ENCODE assay signal across 11 mouse cellular contexts in the genomic region with DNA sequence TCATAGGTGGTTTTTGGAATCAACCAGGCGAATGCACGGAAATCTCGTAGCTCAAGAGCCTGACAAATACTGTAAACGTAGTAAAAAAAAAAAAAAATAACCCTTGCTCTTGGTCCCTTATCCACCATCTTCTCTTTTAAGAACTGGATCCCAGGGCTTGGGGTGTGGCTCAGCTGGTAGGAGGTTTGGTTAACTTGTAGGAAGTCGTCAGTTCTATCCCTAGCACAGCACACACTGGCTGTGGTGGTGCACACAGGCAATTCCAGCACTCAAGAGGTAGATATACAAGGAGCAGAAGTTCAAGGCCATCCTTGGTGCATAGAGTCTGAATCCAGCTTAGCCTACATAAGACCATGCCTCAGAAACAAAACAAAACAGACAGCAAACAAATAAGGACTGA. TPM values are rescaled to one million over a fixed set of nuclear protein-coding genes. Genes with fewer than 3 reads are reported as not detected.
DNase-seq lines count a peak whose midpoint lies in the region; ATAC-seq and TF ChIP-seq lines count a peak whose summit lies in the region.
"Had no signal": no experiment of that assay in that cellular context is flagged by ENCODE, and none has a peak within 500 bp of the region (broad histone marks: within the 10 kb centered on the region; RNA-seq: fewer than 3 reads in every experiment).

No protein-coding gene starts in this region.

- DNase-seq in gastrocnemius, adult 2 months: no peak
- DNase-seq in gastrocnemius, adult 18-20 months (ENCODE audit: low spot score): no peak
- DNase-seq in lung, postnatal 25 days (ENCODE audit: low spot score): no peak
- no peak for DNase-seq in midbrain, embryonic 10.5 days (ENCODE audit: low spot score)
- no peak for DNase-seq in cerebellum, postnatal 25 days
- DNase-seq: cerebellum, adult 8-10 months; kidney, adult 8-10 months had no signal

- no peak for ATAC-seq in lung, embryonic 16.5 days (ENCODE audit: low read depth)
- peak; percentile 32; the same call in 1 of the 2 replicates for ATAC-seq in heart, embryonic 16.5 days (replicated peaks; ENCODE audit: extremely low read depth, insufficient read depth, low FRiP score)
- peak; percentile 34 for ATAC-seq in megakaryocyte progenitor cell, adult 5-6 weeks (replicated peaks; ENCODE audit: poor library complexity)
- ATAC-seq: forebrain, embryonic 13.5 days had no signal

- H3K27me3 ChIP-seq in lung, embryonic 16.5 days (ENCODE audit: control insufficient read depth, insufficient read depth, low read depth, low read length): no peaks in the 10 kb centered on the region
- no peaks in the 10 kb centered on the region for H3K27me3 ChIP-seq in heart, embryonic 16.5 days (ENCODE audit: control insufficient read depth, insufficient read depth, low read length)
- H3K27me3 ChIP-seq in midbrain, embryonic 10.5 days (ENCODE audit: low read depth, poor library complexity, severe bottlenecking): no peaks in the 10 kb centered on the region
- H3K27me3 ChIP-seq: forebrain, embryonic 13.5 days had no signal

- no peak for TF ChIP-seq CTCF in gastrocnemius, adult 2 months (IDR thresholded peaks at IDR 0.05)

- peaks cover 14% of the 10 kb centered on the region; the same call in 1 of the 2 replicates for H3K4me1 ChIP-seq in lung, embryonic 16.5 days (replicated peaks; ENCODE audit: control insufficient read depth, insufficient read depth, low read length)
- peaks cover 12% of the 10 kb centered on the region for H3K4me1 ChIP-seq in heart, embryonic 16.5 days (ENCODE audit: control insufficient read depth, insufficient read depth, low read length)
- peaks cover 11% of the 10 kb centered on the region; the same call in 1 of the 2 replicates for H3K4me1 ChIP-seq in midbrain, embryonic 10.5 days

- H3K4me2 ChIP-seq in lung, embryonic 16.5 days (ENCODE audit: low read depth, low read length): 0 out of 2 replicates have a peak overlapping the region, but pooled peaks have one; percentile 5
- H3K4me2 ChIP-seq in heart, embryonic 16.5 days (ENCODE audit: low read depth, low read length): peak overlapping the region; percentile 54; the same call in 1 of the 2 replicates
- H3K4me2 ChIP-seq: forebrain, embryonic 13.5 days had no signal

- H3K4me3 ChIP-seq in gastrocnemius, adult 2 months: no peak overlapping the region
- H3K4me3 ChIP-seq in lung, embryonic 16.5 days (ENCODE audit: low read length): no peak overlapping the region
- H3K4me3 ChIP-seq in heart, embryonic 16.5 days (ENCODE audit: low read length): no peak overlapping the region
- H3K4me3 ChIP-seq in midbrain, embryonic 10.5 days: no peak overlapping the region
- H3K4me3 ChIP-seq: forebrain, embryonic 13.5 days had no signal

- peak overlapping the region; percentile 72 for H3K27ac ChIP-seq in gastrocnemius, adult 2 months
- peak overlapping the region; percentile 50 for H3K27ac ChIP-seq in lung, embryonic 16.5 days (ENCODE audit: low read length)
- H3K27ac ChIP-seq in heart, embryonic 16.5 days (ENCODE audit: low read length): peak overlapping the region; percentile 73
- H3K27ac ChIP-seq in midbrain, embryonic 10.5 days (replicated peaks): no peak overlapping the region
- H3K27ac ChIP-seq: forebrain, embryonic 13.5 days had no signal

- H3K36me3 ChIP-seq in lung, embryonic 16.5 days (ENCODE audit: control insufficient read depth, insufficient read depth, low read length): no peaks in the 10 kb centered on the region
- no peaks in the 10 kb centered on the region for H3K36me3 ChIP-seq in heart, embryonic 16.5 days (ENCODE audit: control insufficient read depth, insufficient read depth)
- no peaks in the 10 kb centered on the region for H3K36me3 ChIP-seq in midbrain, embryonic 10.5 days

- H3K9me3 ChIP-seq in lung, embryonic 16.5 days (ENCODE audit: control insufficient read depth, low read length): no peaks in the 10 kb centered on the region
- H3K9me3 ChIP-seq in heart, embryonic 16.5 days (replicated peaks; ENCODE audit: control insufficient read depth, low read length): no peaks in the 10 kb centered on the region
- no peaks in the 10 kb centered on the region for H3K9me3 ChIP-seq in midbrain, embryonic 10.5 days (replicated peaks)
- H3K9me3 ChIP-seq: forebrain, embryonic 13.5 days had no signal

- intact Hi-C loops in gastrocnemius, adult 2 months (cut with DNase I): no loop called here

- H3K9ac ChIP-seq in lung, embryonic 16.5 days (ENCODE audit: low read length): no peak overlapping the region
- H3K9ac ChIP-seq in heart, embryonic 16.5 days (ENCODE audit: low read length): peak overlapping the region; percentile 43
- H3K9ac ChIP-seq: forebrain, embryonic 13.5 days had no signal

- WGBS in lung, embryonic 16.5 days: 66% methylated on average over 5 of the region's 5 CpGs
- WGBS in heart, embryonic 16.5 days: 70% methylated on average over 5 of the region's 5 CpGs
- 85% methylated on average over 5 of the region's 5 CpGs for WGBS in midbrain, embryonic 10.5 days

RNA-seq across cellular contexts. Expression of gene Vcl, which starts 44.5 kb away (rescaled TPM):
- total RNA-seq in gastrocnemius, adult 2 months (2021): 10 to 100 TPM; 60.0 to 79.2 TPM
- 10 to 100 TPM; 62.3 to 64.9 TPM for total RNA-seq in gastrocnemius, adult 18-20 months (2021)
- 70.5 and 72.3 TPM in 2 replicates for polyA plus RNA-seq in lung, embryonic 16.5 days (2015; fragmentation: Nextera tagmentation; extraction: Ambion mirVana)
- 89.3 and 97.0 TPM in 2 replicates for polyA plus RNA-seq in heart, embryonic 16.5 days (2015; fragmentation: Nextera tagmentation; extraction: Ambion mirVana)
- total RNA-seq in megakaryocyte progenitor cell, adult 5-6 weeks (2015): 42.9 and 50.6 TPM in 2 replicates
- 30.0 and 32.3 TPM in 2 replicates for total RNA-seq in megakaryocyte progenitor cell, adult 5-6 weeks (2017)
- polyA plus RNA-seq in midbrain, embryonic 10.5 days (2016; fragmentation: Nextera tagmentation; extraction: Ambion mirVana): 29.6 and 30.1 TPM in 2 replicates

RNA-seq across cellular contexts. Expression of gene Plau, which starts 48.2 kb away (rescaled TPM):
- 10 to 100 TPM; 17.2 to 28.5 TPM for total RNA-seq in gastrocnemius, adult 2 months (2021)
- 10 to 100 TPM; 13.6 to 29.2 TPM for total RNA-seq in gastrocnemius, adult 18-20 months (2021)
- polyA plus RNA-seq in lung, embryonic 16.5 days (2015; fragmentation: Nextera tagmentation; extraction: Ambion mirVana): 1.8 and 2.1 TPM in 2 replicates
- polyA plus RNA-seq in heart, embryonic 16.5 days (2015; fragmentation: Nextera tagmentation; extraction: Ambion mirVana): 1.2 and 1.9 TPM in 2 replicates
- total RNA-seq in megakaryocyte progenitor cell, adult 5-6 weeks (2015): 3.4 TPM in 2 replicates
- total RNA-seq in megakaryocyte progenitor cell, adult 5-6 weeks (2017): 6.9 and 7.6 TPM in 2 replicates
- 0.49 and 0.70 TPM in 2 replicates for polyA plus RNA-seq in midbrain, embryonic 10.5 days (2016; fragmentation: Nextera tagmentation; extraction: Ambion mirVana)
